Mouse (Mus musculus) brain, embryonic 14.5 days (tissue): ENCODE results near the gene Vtn.

Experiments
- CTCF ChIP-seq: fragments of 200-500 bp; IDR thresholded peaks from 2 replicates; pipeline ENCODE4 v1.5.1; 2012; ENCODE audit warnings: inconsistent platforms, mild to moderate bottlenecking, moderate library complexity, borderline replicate concordance; ENCODE audit not compliant: insufficient read depth, insufficient read length; ENCODE audit errors: extremely low read depth
- POLR2A ChIP-seq: fragments of 200-500 bp; IDR thresholded peaks from 2 replicates; pipeline ENCODE4 v1.6.1; 2012; ENCODE audit warnings: mild to moderate bottlenecking, inconsistent platforms, borderline replicate concordance; ENCODE audit not compliant: poor library complexity, insufficient read depth, insufficient read length, severe bottlenecking; ENCODE audit errors: extremely low read depth

- TF ChIP-seq CTCF (no peak), POLR2A (no peak)
Measured at GRCm38 (mm10) chr11:78521880-78522279, 23.0 kb downstream of the Vtn start.
